Mouse (Mus musculus) frontal cortex, adult 2 months (tissue): ENCODE data around the gene Trex2. TPM values are rescaled to one million over a fixed set of nuclear protein-coding genes. Genes with fewer than 3 reads are reported as not detected.
"Not testable (repeated sequence)": the region's sequence is repeated elsewhere in the genome, so short reads cannot be mapped to it uniquely, and the experiment has no call there.

ENCODE experiments used
- DNase-seq, 2 experiments: peaks; one replicate each; pipeline ENCODE4 v3.0.0; 2022; ENCODE audit warnings: low spot score in 1 of 2; ENCODE audit errors: extremely low spot score in 1 of 2
- polyA plus RNA-seq: library from polyadenylated mRNA; depleted of rRNA; stranded (reverse); fragments of >200 nt; gene quantifications from 2 replicates; pipeline ENCODE4 v1.2.3, GENCODE M21; 2012; rRNA removed

Trex2 gene
- polyA plus RNA-seq, 1 experiment, result not detected

DNA sequence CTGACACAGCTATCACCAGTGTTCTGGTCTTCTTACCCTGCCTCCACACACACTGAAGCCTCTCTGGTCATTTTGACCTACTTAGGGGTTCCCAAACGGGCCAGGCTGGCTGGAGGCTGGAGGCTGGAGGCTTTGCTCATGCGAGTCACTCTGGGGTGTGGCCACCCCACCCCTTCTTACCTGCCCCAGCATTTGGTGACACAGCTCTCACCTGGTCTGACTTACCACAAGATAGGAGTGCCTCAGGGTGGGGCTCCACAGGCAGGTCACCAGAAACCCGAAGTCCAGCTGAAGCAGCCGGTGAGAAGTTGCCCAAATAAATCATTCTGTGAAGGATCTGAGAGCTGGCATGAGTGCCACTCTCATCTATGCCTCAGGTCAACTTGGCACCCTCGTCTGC lies 2.3 kb downstream of the Trex2 start:
- DNase-seq, result no peak

DNA sequence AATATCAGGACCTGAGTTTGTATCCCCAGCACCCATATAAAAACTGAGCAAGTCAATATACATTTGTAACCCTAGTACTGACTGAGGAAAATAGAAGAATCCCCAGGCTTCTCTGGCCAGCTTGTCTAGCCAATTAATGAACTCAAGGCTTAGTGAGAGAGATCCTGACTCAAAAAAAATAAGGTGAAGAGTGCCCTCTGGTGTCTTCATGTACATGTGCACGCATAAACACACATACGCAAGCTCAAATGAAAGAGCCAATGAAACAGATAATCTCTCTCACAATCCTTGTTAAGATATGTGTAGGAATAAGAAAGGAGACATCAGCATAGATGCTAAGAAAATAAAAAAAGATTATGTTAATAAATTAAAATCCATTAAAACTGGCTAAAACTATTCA lies 5.1 kb downstream of the Trex2 start:
- DNase-seq, result peak in 1 of 2 experiments; percentile 7

- peak in 1 of 2 experiments; percentile 9 for DNase-seq
Observed at GRCm38 (mm10) chrX:73412767-73413166, 22.4 kb downstream of the Trex2 start.

GRCm38 (mm10) chrX:73410880-73411517 lies 24.1 kb downstream of the Trex2 start, which contains the start of gene Zfp92:
Gene Zfp92 (plus strand): TSS chrX:73411096.
- peak in 1 of 2 experiments; percentile 17 for DNase-seq

DNA sequence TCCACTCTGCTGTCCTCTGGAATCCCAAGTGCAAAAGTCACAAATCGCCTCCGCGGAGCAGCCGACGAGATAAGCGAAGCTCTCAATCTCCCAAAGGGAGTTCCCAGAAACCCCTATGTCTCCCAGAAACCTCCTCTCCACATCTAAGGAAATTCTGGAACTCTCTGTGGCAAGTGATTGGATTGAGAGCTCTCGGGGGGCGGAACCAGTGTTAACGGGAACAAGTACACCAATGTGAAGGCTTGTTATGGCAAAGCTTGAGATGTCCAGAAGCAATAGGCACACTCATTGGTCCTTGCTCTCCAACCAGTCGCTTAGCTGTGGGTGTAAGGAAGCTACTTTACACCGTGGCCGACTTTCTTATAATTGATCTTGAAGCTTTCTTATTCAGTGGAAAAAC lies 33.5 kb downstream of the Trex2 start:
- DNase-seq, result no peak

GRCm38 (mm10) chrX:73400951-73401350 lies 34.2 kb downstream of the Trex2 start:
- no peak for DNase-seq

DNA sequence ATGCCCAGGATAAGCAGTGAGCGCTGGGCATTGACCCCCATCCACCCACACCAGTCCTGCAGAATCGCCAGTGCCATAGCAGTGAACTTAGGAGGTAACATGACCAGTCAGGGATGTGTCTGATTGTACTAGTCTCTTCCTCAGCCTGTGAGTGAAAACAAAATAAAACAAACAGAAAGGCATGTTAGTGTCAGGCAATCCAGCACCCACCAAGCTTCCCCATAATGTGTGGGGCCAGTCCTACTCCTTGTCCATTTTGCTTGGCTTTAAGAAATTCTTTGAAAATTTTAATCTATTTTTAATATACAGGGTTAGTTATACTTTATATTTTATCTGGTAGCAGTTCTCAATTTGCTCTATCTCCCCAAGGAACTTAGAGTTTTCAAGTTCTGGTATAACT lies 36.5 kb downstream of the Trex2 start, which contains the start of gene Gm18336:
Gm18336 (minus strand) TSS at position 101 of the 400 bp plus-strand sequence.
- DNase-seq, result not testable (repeated sequence)

DNA sequence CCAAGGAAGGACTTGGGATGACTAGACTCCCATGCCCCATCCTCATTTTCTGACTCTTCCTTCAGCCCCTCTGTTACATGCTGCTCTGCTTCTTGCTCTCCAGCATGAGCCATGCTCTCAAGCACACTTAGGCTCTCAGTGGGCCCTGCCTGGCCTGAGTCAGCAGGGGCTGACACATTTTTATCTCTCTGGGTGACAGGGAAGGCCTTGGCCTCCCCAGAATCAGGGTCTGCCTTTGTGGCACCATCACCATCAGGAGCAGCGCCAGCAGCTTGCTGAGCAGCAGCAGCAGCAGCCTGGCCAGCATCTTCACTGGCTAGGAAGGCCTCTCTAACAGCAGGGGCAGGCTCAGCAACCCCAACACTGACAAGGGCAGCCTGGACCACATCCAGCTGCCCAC lies 38.7 kb downstream of the Trex2 start:
- no peak for DNase-seq

GRCm38 (mm10) chrX:73391481-73391880 lies 43.7 kb downstream of the Trex2 start:
- no peak for DNase-seq

DNA sequence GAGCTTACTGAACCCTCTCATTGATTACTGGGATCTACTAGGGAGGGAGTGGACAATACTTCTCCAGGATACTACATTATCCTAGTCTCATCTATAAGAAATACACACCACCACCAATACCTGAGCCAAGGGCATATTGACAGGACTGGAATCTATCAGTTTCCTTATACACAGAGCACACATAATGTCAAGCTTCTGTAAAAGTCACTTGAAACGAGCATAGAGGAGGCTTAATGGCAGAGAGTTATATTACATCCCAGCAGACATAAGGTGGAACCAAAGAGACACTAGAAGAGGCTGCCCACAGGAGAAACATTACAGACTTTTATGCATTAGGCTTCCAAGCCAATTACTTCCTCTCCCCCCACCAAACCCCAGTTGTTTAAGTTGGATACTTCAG lies 50.2 kb downstream of the Trex2 start:
- DNase-seq, result no peak

DNA sequence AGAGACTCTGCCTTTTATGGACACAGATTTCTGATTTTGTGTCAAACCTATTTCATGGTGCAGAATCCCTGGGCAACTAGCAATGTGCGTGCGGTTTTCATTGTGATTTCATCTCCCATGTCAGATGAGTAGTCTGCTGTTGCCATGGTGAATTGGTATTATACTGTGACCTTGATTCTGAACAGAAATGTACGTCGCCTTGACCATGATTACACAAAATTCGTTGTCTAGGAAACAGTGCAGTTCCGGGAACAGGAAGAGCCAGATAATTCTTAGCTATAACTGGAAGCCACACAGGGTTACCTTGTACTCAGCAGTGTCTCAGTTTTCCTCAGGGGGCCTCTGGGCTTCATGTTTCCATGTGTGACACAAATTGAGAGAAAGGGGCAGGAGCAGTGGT lies 50.7 kb downstream of the Trex2 start:
- DNase-seq, result peak in 1 of 2 experiments; percentile 8

Other genes starting within 250 kb of the Trex2 start
- 3.8 and 6.8 TPM in 2 replicates for gene Xlr3b, start 243.1 kb downstream of the Trex2 start, polyA plus RNA-seq
- 0.92 and 1.8 TPM in 2 replicates for gene Xlr4b, start 221.0 kb downstream of the Trex2 start, polyA plus RNA-seq
- gene F8a, start 207.1 kb downstream of the Trex2 start, polyA plus RNA-seq, result 14.7 and 16.6 TPM in 2 replicates
- 0.12 and 0.40 TPM in 2 replicates for gene Xlr4c, start 192.2 kb downstream of the Trex2 start, polyA plus RNA-seq
- gene Xlr3c, start 170.0 kb downstream of the Trex2 start, polyA plus RNA-seq, result 0.06 TPM in 1 of 2 replicates, not detected in the other
- 0.13 TPM in 1 of 2 replicates, not detected in the other for gene Xlr5a, start 142.4 kb downstream of the Trex2 start, polyA plus RNA-seq
- not detected in 2 replicates for gene Xlr5c, start 142.4 kb downstream of the Trex2 start, polyA plus RNA-seq
- gene Gm45015, start 98.5 kb downstream of the Trex2 start, polyA plus RNA-seq, result not detected in 2 replicates
- 16.9 and 17.5 TPM in 2 replicates for gene Zfp275, start 92.7 kb downstream of the Trex2 start, polyA plus RNA-seq
- gene Gm18336, start 36.6 kb downstream of the Trex2 start, polyA plus RNA-seq, result 0.13 and 0.16 TPM in 2 replicates
- 0.95 and 1.6 TPM in 2 replicates for gene Zfp92, start 24.2 kb downstream of the Trex2 start, polyA plus RNA-seq
- gene Haus7, start 23.7 kb upstream of the Trex2 start, polyA plus RNA-seq, result 11.7 and 12.7 TPM in 2 replicates
- 28.2 and 30.2 TPM in 2 replicates for gene Bgn, start 48.3 kb upstream of the Trex2 start, polyA plus RNA-seq
- 29.2 and 35.8 TPM in 2 replicates for gene Atp2b3, start 67.7 kb upstream of the Trex2 start, polyA plus RNA-seq
- gene Dusp9, start 204.1 kb upstream of the Trex2 start, polyA plus RNA-seq, result 1.0 and 1.8 TPM in 2 replicates
- 94.2 and 126 TPM in 2 replicates for gene Pnck, start 224.8 kb upstream of the Trex2 start, polyA plus RNA-seq
- gene Slc6a8, start 237.8 kb upstream of the Trex2 start, polyA plus RNA-seq, result 116 TPM in 2 replicates